Mouse (Mus musculus): ENCODE measurements around the gene Pax3.

Pax3 gene

GRCm38 (mm10) chr1:78168796-78169195 is 28.1 kb downstream of the Pax3 start:
- DNase-seq, result no peak

- no peak for DNase-seq
Measured at GRCm38 (mm10) chr1:78167577-78168286, 29.2 kb downstream of the Pax3 start.

- no peak for DNase-seq
Measured at GRCm38 (mm10) chr1:78161745-78162144, 35.2 kb downstream of the Pax3 start.

GRCm38 (mm10) chr1:78157930-78158329 is 39.0 kb downstream of the Pax3 start:
- no peak for DNase-seq

GRCm38 (mm10) chr1:78155796-78156195 is 41.1 kb downstream of the Pax3 start:
- peak; percentile 12 for DNase-seq

- no peak for DNase-seq
Measured at GRCm38 (mm10) chr1:78148011-78148623, 48.8 kb downstream of the Pax3 start.

- DNase-seq, result no peak
Measured at GRCm38 (mm10) chr1:78143403-78143802, 53.5 kb downstream of the Pax3 start.

- DNase-seq, result no peak
Measured at GRCm38 (mm10) chr1:78142912-78143311, 54.0 kb downstream of the Pax3 start.

GRCm38 (mm10) chr1:78141741-78142501 is 55.0 kb downstream of the Pax3 start:
- no peak for DNase-seq

- DNase-seq, result no peak
Measured at GRCm38 (mm10) chr1:78141314-78141713, 55.6 kb downstream of the Pax3 start.

GRCm38 (mm10) chr1:78140505-78141303 is 56.2 kb downstream of the Pax3 start:
- DNase-seq, result peak; percentile 16

- no peak for DNase-seq
Measured at GRCm38 (mm10) chr1:78139287-78139686, 57.6 kb downstream of the Pax3 start.

- no peak for DNase-seq
Measured at GRCm38 (mm10) chr1:78129267-78129666, 67.7 kb downstream of the Pax3 start.

GRCm38 (mm10) chr1:78119899-78120560 is 76.9 kb downstream of the Pax3 start:
- no peak for DNase-seq

- DNase-seq, result no peak
Measured at GRCm38 (mm10) chr1:78116046-78116445, 80.9 kb downstream of the Pax3 start.

- DNase-seq, result no peak
Measured at GRCm38 (mm10) chr1:78110311-78110710, 86.6 kb downstream of the Pax3 start.

GRCm38 (mm10) chr1:78103511-78103910 is 93.4 kb downstream of the Pax3 start:
- DNase-seq, result no peak

- DNase-seq, result no peak
Measured at GRCm38 (mm10) chr1:78093619-78094018, 103.3 kb downstream of the Pax3 start.

GRCm38 (mm10) chr1:78088646-78089045 is 108.3 kb downstream of the Pax3 start:
- DNase-seq, result no peak

GRCm38 (mm10) chr1:78081761-78082160 is 115.2 kb downstream of the Pax3 start:
- DNase-seq, result no peak

GRCm38 (mm10) chr1:78060850-78061249 is 136.1 kb downstream of the Pax3 start:
- no peak for DNase-seq

GRCm38 (mm10) chr1:78057939-78058338 is 139.0 kb downstream of the Pax3 start:
- no peak for DNase-seq

All from lung, postnatal 36 days (tissue).